Mouse (Mus musculus): Measurements from ENCODE around the gene Fam151b.

- TF ChIP-seq CTCF (IDR thresholded peaks at IDR 0.05; ENCODE audit: low read depth, low read length) (no peak), POLR2A (IDR thresholded peaks at IDR 0.05; ENCODE audit: borderline replicate concordance, low read depth, low read length) (no peak)
These were observed 47.4 kb upstream of the Fam151b start for GRCm38 (mm10) chr13:92531237-92531636.
